Mouse (Mus musculus): ENCODE results near the gene Nudt3. TPM values are rescaled to one million over a fixed set of nuclear protein-coding genes. Genes with fewer than 3 reads are reported as not detected.

Gene Nudt3
- polyA plus RNA-seq, 1 experiment: 43.2 TPM

- WGBS: under 1% methylated on average over 78 of the region's 79 CpGs
- Histone ChIP-seq H3K4me3 (ENCODE audit: extremely low read depth, insufficient read depth, insufficient read length) (peak within 1 kb of the TSS; percentile 73), H3K4me1 (ENCODE audit: control insufficient read depth, insufficient read depth, insufficient read length) (peaks cover 27% of the 10 kb centered on the region), H3K27ac (ENCODE audit: insufficient read depth, low read length) (peak within 1 kb of the TSS; percentile 97), H3K36me3 (ENCODE audit: control insufficient read depth, insufficient read depth, low read length) (peaks cover 10% of the 10 kb centered on the region), H3K27me3 (ENCODE audit: control insufficient read depth, insufficient read depth, low read length) (no peaks in the 10 kb centered on the region)
- TF ChIP-seq CTCF (IDR thresholded peaks at IDR 0.05; ENCODE audit: extremely low read depth, insufficient read depth, insufficient read length, insufficient replicate concordance): no peak
- TF ChIP-seq POLR2A (IDR thresholded peaks at IDR 0.05; ENCODE audit: low read depth, low read length): peak; percentile 97
- DNase-seq (ENCODE audit: low read depth in 1 of 2, low spot score in 2 of 2): peak; percentile 81 to 89
Measured at GRCm38 (mm10) chr17:27556315-27557011, 66.8 kb downstream of the Nudt3 start, which contains the start of gene Hmga1. Gene Hmga1, plus strand, starts transcription at chr17:27556497.

GRCm38 (mm10) chr17:27555512-27556172, 67.7 kb downstream of the Nudt3 start:
- H3K27me3 ChIP-seq (ENCODE audit: control insufficient read depth, insufficient read depth, low read length): no peaks in the 10 kb centered on the region
- H3K4me1 ChIP-seq (ENCODE audit: control insufficient read depth, insufficient read depth, insufficient read length): peaks cover 27% of the 10 kb centered on the region
- peaks cover 4% of the 10 kb centered on the region; the same call in 1 of the 2 replicates for H3K36me3 ChIP-seq (ENCODE audit: control insufficient read depth, insufficient read depth, low read length)
- peak; percentile 71 to 79 for DNase-seq (ENCODE audit: low read depth in 1 of 2, low spot score in 2 of 2)
- TF ChIP-seq POLR2A (IDR thresholded peaks at IDR 0.05; ENCODE audit: low read depth, low read length) (no peak), CTCF (IDR thresholded peaks at IDR 0.05; ENCODE audit: extremely low read depth, insufficient read depth, insufficient read length, insufficient replicate concordance) (no peak)
- H3K27ac ChIP-seq (ENCODE audit: insufficient read depth, low read length): peak overlapping the region; percentile 94
- peak overlapping the region; percentile 73 for H3K4me3 ChIP-seq (ENCODE audit: extremely low read depth, insufficient read depth, insufficient read length)
- WGBS: 2% methylated on average over 55 of the region's 55 CpGs

- peak overlapping the region; percentile 73 for H3K4me3 ChIP-seq (ENCODE audit: extremely low read depth, insufficient read depth, insufficient read length)
- H3K27me3 ChIP-seq (ENCODE audit: control insufficient read depth, insufficient read depth, low read length): no peaks in the 10 kb centered on the region
- WGBS: under 1% methylated on average over 31 of the region's 39 CpGs
- no peak for TF ChIP-seq CTCF (IDR thresholded peaks at IDR 0.05; ENCODE audit: extremely low read depth, insufficient read depth, insufficient read length, insufficient replicate concordance)
- TF ChIP-seq POLR2A (IDR thresholded peaks at IDR 0.05; ENCODE audit: low read depth, low read length): no peak
- peak overlapping the region; percentile 94 for H3K27ac ChIP-seq (ENCODE audit: insufficient read depth, low read length)
- peak in 1 of 2 experiments; percentile 42 for DNase-seq (ENCODE audit: low read depth in 1 of 2, low spot score in 2 of 2)
- peaks cover 25% of the 10 kb centered on the region for H3K4me1 ChIP-seq (ENCODE audit: control insufficient read depth, insufficient read depth, insufficient read length)
- H3K36me3 ChIP-seq (ENCODE audit: control insufficient read depth, insufficient read depth, low read length): peaks cover 2% of the 10 kb centered on the region; the same call in 1 of the 2 replicates
Measured at GRCm38 (mm10) chr17:27555075-27555511, 68.2 kb downstream of the Nudt3 start.

- Histone ChIP-seq H3K4me1 (ENCODE audit: control insufficient read depth, insufficient read depth, insufficient read length) (peaks cover 22% of the 10 kb centered on the region), H3K27ac (ENCODE audit: insufficient read depth, low read length) (peak overlapping the region; percentile 26; the same call in 1 of the 2 replicates), H3K36me3 (ENCODE audit: control insufficient read depth, insufficient read depth, low read length) (no peaks in the 10 kb centered on the region), H3K4me3 (ENCODE audit: extremely low read depth, insufficient read depth, insufficient read length) (0 out of 2 replicates have a peak overlapping the region, but pooled peaks have one; percentile 29), H3K27me3 (ENCODE audit: control insufficient read depth, insufficient read depth, low read length) (no peaks in the 10 kb centered on the region)
- no peak for DNase-seq (ENCODE audit: low read depth in 1 of 2, low spot score in 2 of 2)
- no peak for TF ChIP-seq POLR2A (IDR thresholded peaks at IDR 0.05; ENCODE audit: low read depth, low read length)
- TF ChIP-seq CTCF (IDR thresholded peaks at IDR 0.05; ENCODE audit: extremely low read depth, insufficient read depth, insufficient read length, insufficient replicate concordance): no peak
- 59% methylated on average over 20 of the region's 20 CpGs for WGBS
Measured at GRCm38 (mm10) chr17:27554062-27554960, 69.0 kb downstream of the Nudt3 start.

- H3K27me3 ChIP-seq (ENCODE audit: control insufficient read depth, insufficient read depth, low read length): no peaks in the 10 kb centered on the region
- no peak overlapping the region for H3K4me3 ChIP-seq (ENCODE audit: extremely low read depth, insufficient read depth, insufficient read length)
- WGBS: 41% methylated on average over 23 of the region's 23 CpGs
- H3K4me1 ChIP-seq (ENCODE audit: control insufficient read depth, insufficient read depth, insufficient read length): peaks cover 13% of the 10 kb centered on the region
- no peak for DNase-seq (ENCODE audit: low read depth in 1 of 2, low spot score in 2 of 2)
- H3K36me3 ChIP-seq (ENCODE audit: control insufficient read depth, insufficient read depth, low read length): no peaks in the 10 kb centered on the region
- no peak overlapping the region for H3K27ac ChIP-seq (ENCODE audit: insufficient read depth, low read length)
- TF ChIP-seq POLR2A (IDR thresholded peaks at IDR 0.05; ENCODE audit: low read depth, low read length) (no peak), CTCF (IDR thresholded peaks at IDR 0.05; ENCODE audit: extremely low read depth, insufficient read depth, insufficient read length, insufficient replicate concordance) (no peak)
Measured at GRCm38 (mm10) chr17:27552215-27553201, 70.8 kb downstream of the Nudt3 start.
